Mouse (Mus musculus): Measurements from ENCODE around the gene Pla2g4d.
"Not testable (repeated sequence)": the region's sequence is repeated elsewhere in the genome, so short reads cannot be mapped to it uniquely, and the experiment has no call there.

Pla2g4d gene

DNA sequence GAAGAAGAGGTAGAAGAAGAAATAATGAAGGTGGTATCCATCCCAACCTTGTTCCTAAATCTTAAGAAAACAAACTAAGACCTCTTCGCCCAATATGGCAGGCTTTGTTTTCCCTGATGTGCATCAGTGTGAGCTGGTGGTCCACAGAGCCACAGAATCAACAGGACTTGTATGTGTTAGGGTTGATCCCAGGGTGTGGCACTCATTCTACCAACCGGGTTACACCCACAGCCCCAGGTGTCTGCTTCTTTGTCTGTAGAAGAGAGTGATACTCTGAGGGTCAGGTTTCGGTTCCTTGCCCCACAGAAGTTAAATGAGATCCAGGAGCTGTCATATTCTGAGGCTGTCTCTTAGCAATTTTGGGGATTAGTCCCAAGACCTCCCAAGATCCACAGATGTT, 27.7 kb downstream of the Pla2g4d start:
- in situ Hi-C loops (cut with MboI) = no loop called here

DNA sequence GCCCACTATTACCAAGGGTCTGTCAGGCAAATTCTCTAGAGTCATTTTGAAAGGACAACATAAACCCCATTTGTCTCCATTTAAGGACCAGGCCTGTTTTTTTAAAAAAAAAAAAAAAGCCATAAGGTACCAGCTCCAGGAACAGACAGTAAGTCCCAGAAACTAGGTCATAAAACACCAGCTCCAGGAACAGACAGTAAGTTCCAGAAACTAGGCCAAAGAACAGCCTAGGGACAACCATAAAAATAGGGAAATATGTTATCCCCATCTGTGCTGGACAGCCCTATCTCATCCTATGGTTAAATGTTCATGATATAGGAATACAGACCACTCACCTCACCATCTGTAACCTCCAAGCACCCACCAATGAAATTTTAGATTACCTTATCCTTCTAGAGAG, 32.7 kb downstream of the Pla2g4d start:
- in situ Hi-C loops (cut with MboI) = no loop called here

DNA sequence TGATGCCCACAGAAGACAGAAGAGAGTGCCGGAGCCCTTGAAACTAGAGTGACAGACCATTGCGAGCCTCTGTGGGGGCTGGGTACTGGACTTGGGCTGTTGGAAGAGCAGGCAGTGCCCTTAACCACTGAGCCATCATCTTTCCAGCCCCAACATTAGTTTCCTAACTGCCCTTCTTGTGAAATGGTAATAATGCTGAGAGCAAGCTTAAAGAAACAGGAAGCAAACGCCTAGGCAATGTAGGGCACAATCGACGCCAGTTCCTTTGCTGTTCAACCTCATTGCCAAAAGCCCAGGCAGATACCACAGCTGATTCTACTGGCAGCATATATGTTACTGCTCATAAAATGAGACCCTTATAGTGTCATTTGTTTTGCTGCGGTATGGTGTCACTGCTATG, 36.4 kb downstream of the Pla2g4d start:
- in situ Hi-C loops (cut with MboI) = no loop called here

DNA sequence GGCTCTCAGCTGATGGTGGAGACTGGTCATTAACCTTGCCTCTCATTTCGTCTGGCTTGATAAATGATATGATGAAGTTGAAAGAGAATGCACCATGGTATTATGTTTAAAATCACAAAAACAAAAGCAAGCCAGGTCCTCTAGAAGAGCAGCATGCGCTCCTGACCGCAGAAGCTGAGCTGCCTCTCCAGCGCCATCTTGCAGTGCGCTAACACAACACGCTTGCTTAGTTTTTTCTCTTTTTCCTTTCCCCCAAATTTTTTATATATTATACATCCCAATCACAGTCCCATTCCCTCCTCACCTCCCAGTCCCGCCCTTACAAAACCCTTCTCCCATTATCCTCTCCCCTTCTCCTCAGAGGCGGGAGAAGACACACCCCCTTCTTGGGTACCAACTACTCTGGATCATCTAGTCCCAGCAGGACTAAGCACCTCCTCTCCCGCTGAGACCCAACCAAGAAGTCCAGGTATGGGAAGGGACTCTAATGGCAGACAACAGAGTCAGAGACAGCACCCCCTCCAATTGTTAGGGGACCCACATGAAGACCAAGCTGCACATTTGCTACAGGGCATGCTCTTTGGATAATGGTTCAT, 43.5 kb downstream of the Pla2g4d start:
- in situ Hi-C loops (cut with MboI) = no loop called here

DNA sequence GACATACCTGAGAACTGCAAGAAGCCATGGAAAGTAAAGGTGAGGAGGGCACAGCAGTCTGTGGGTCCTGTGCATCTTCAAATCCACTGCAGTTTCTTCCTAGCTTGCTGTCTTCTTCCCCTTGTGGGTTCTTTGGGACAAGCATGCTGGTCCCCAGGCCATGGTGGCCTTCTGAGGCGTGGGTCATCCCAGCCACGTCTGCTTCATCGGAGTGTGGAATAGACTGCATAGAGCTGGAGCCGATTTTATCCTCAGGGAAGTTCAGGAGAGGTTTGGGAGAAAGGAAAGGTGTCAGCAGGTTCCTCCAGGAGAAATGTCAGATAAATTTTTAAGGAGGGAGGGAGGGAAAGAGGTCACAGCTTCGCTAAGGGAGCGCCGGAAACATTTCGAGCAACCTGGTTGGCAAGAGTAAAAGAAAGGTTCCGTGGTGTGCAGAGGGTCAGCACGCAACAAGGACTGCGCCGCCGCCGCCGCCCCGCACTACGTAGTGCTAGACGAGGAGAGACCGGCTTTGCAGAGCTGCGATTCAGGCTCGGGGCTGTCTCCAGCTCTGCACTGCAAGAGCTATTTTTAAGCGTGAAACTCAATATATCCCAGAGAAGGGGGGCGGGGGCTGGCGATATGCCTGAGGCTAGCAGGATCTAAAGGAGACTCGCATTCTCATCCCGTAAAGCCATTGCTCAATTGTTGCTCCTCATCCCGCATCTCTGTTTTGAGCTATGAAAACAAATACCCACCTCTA, 44.1 kb downstream of the Pla2g4d start, which contains the start of gene Pla2g4e:
TSS of gene Pla2g4e (minus strand) at position 657 of the 742 bp plus-strand sequence.
- in situ Hi-C loops (cut with MboI) = no loop called here

DNA sequence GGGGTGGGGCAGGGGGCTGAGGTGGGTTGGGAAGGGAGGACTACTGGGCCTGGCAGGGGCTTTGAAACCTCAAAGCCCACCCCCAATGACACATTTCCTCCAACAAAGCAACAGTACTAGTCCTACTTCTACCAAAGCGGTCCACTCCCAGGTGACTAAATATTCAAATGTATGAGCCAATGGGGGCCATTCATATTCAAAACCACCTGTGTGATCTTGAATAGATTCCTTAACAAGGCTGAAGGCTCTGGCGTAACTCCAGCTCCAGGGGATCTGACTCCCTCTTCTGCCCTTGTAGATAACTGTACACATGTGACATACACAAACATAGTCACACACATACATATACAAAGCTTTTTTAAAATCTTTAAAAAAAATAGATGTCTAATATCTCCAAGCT, 45.0 kb downstream of the Pla2g4d start:
- in situ Hi-C loops (cut with MboI) = no loop called here

DNA sequence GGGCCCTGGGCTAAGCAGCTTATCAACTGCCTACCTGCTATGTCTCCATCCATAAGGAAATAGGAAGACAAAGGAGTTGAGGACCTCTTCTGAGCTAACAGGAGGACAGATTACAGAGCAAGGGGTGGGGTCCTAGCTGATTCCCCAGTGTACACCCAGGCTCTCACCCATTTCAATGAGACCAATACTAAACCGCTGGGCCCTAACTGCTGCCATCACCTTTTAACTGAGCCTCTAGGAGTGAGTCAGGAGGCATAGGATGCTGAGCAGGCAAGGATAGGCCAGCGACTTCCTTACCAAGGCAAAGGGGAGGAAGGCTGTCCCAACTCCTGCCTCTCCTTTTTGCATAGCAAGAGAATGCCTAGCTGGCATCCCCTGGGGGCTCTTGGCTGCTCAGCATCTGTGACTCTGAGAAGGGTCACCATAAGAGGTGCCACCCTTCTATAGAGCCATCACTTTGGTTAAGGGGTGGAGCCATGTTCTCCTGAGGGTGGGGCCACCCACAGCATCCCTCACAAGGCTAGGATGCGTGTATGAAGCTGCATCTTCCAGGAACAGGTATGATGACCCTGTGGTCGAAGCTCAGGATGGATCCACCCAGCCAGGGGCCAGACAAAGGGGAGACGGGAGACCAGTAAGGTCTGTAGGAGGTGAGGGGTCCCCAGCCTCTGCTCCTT, 46.1 kb downstream of the Pla2g4d start:
- in situ Hi-C loops (cut with MboI) = no loop called here

DNA sequence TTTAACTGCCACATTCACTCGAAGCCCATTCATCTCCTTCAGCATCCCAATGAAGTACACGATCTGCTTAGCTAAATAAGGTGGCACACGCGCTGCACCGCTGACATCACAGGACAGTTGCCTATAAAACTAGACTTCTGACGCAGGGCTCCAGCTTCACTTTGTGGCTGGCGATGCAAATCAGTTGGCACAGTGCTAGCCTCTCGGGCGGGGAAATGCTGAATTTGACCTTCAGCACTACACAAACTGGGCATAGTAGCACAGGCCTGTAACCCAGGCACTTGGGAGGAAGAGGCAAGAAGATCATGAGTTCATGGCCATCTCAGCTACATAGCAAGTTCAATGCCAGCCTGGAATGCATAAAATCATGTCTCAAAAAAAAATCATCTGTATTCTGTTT, 50.3 kb downstream of the Pla2g4d start:
- in situ Hi-C loops (cut with MboI) = not testable (repeated sequence)

DNA sequence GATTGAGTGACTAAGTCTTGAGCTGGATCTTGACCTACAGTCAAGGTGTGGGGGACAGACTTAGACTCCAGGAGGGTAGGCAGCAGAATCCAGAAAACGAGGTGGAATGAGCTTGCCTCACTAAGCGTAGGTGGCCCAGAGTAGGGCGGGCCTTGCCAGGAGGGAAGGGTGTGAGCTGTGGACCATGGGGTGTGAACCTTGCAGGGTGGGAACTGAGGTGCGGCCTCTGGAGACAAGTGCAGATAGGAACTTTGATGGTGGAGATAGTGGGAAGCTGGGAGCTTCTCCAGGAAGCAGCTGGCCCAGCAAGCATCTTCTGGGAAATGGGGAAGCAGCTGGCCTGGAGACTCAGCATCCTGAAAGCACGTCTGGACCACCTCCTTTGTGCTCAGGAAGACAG, 51.2 kb downstream of the Pla2g4d start:
- in situ Hi-C loops (cut with MboI) = no loop called here

DNA sequence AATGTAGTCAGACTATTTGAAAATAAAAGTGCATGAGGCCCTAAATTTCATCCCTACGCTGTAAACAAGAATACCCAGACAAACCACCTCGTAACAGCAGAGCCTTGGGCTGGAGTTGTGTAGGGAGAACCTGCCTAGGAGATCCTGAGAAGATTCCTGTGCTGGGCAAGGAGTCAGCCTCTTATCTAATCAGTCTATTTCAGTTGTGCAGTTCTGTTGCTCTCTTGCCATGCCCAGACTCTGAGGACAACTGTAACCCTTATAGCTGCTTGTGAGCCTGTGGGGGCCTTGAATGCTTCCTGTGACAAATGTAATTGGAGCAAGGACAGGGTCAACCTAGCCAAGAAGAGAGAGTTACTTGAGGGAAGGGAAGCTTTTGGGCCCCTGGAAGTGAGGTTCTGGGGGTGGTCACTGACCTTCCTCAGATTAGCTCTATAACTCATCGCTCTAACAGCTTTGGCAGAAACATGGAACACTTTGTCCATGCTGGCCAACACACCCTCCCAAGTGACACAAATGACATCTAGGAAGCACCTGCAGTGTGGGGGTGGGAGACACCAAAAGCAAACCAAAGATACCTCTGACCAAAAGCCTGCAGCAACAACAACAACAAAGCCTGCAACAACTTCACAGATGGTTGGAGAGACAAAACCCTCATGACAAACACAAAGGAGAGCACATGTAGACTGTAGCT, 52.9 kb downstream of the Pla2g4d start:
- in situ Hi-C loops (cut with MboI) = no loop called here

DNA sequence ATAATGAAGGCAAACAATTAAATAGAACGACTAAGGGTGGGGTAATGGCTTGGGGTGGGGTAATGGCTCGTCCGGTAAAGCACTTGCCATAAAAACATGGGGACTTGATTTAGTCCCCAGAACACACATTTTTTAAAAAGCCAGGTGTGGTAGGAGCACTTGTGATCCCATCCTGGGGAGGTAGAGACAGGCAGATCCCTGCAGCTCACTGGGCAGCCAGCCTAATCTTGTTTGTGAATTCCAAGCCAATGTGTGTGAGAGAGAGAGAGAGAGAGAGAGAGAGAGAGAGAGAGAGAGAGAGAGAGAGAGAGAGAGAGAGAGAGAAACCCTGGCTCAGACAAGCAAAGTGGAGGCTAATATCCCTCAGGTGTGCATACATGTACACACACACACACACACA, 53.6 kb downstream of the Pla2g4d start:
- in situ Hi-C loops (cut with MboI) = no loop called here

DNA sequence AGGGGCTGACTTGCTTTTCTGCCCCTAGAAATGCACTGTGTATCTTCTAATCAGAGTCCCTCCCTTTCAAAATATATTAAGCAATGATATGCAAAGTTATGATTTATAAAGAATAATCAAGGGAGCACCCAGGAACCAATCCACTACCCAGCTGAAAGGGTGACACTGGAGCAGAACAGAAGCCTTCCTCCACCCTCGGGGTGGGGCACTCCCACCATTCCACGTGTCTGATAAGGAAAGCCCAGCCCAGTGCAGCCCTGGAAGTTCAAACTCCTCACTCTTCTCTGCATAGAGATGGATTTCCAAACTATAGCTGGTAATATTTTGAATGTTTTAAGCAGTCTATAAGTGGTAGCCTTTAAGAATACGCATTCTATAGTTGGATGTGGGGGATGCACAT, 57.4 kb downstream of the Pla2g4d start:
- in situ Hi-C loops (cut with MboI) = no loop called here

Data from mature B cell (primary cell).